Mouse (Mus musculus) midbrain, postnatal 0 days (tissue): ENCODE data around the gene Klhl29. TPM values are rescaled to one million over a fixed set of nuclear protein-coding genes. Genes with fewer than 3 reads are reported as not detected.

Source experiments
- ATAC-seq: fragments of 200-750 bp; cut with Nextera tagmentation; 2 replicates; pipeline ENCODE4 v1.8.0; 2017; ENCODE audit warnings: moderate number of reproducible peaks, mild to moderate bottlenecking, moderate TSS enrichment, moderate library complexity; ENCODE audit not compliant: low FRiP score
- DNase-seq: peaks from one replicate; pipeline ENCODE4 v3.0.0-alpha.2; 2015; ENCODE audit warnings: low spot score
- H3K27ac ChIP-seq: fragments of 300-500 bp; sonication (generic); 2 replicates; pipeline ENCODE4 v1.5.1; 2014; ENCODE audit warnings: low read depth, mild to moderate bottlenecking, low read length, mixed read lengths
- H3K27me3 ChIP-seq: fragments of 300-500 bp; sonication (generic); 2 replicates; pipeline ENCODE4 v1.6.1; 2014; ENCODE audit warnings: low read length, control low read depth, mixed read lengths; ENCODE audit not compliant: insufficient read depth
- H3K36me3 ChIP-seq: fragments of 300-500 bp; sonication (generic); 2 replicates; pipeline ENCODE4 v1.6.1; 2014; ENCODE audit warnings: low read length, control low read depth, mixed read lengths; ENCODE audit not compliant: insufficient read depth
- H3K4me1 ChIP-seq: fragments of 300-500 bp; sonication (generic); 2 replicates; pipeline ENCODE4 v1.6.1; 2014; ENCODE audit warnings: mild to moderate bottlenecking, control low read depth, antibody characterized with exemption, low read length, mixed read lengths; ENCODE audit not compliant: insufficient read depth
- H3K4me2 ChIP-seq: fragments of 300-500 bp; sonication (generic); 2 replicates; pipeline ENCODE4 v1.6.1; 2014; ENCODE audit warnings: low read depth, mild to moderate bottlenecking, low read length, mixed read lengths; ENCODE audit not compliant: poor library complexity, severe bottlenecking
- H3K4me3 ChIP-seq: fragments of 300-500 bp; sonication (generic); 2 replicates; pipeline ENCODE4 v1.5.1; 2014; ENCODE audit warnings: low read depth, mild to moderate bottlenecking, low read length, moderate library complexity
- H3K9ac ChIP-seq: fragments of 300-500 bp; sonication (generic); replicated peaks from 2 replicates; pipeline ENCODE4 v1.6.1; 2014; ENCODE audit warnings: mild to moderate bottlenecking, low read length, moderate library complexity, mixed read lengths; ENCODE audit not compliant: poor library complexity, severe bottlenecking
- H3K9me3 ChIP-seq: fragments of 300-500 bp; sonication (generic); 2 replicates; pipeline ENCODE4 v1.6.1; 2016; ENCODE audit warnings: low read length, control low read depth
- CTCF ChIP-seq: IDR thresholded peaks from 2 replicates; pipeline ENCODE4 v1.5.1; 2016; ENCODE audit warnings: antibody characterized with exemption, mild to moderate bottlenecking
- WGBS: fragments of 180-500 bp; shearing (Covaris S2); extraction: QIAGEN DNeasy Blood & Tissue Kit; methylation state at CpG from one replicate; pipeline ENCODE4 v1.1.7; 2014; 5-methylcytosine and 5-hydroxymethylcytosine counted together
- polyA plus RNA-seq: library from polyadenylated mRNA; unstranded; fragments of >200 nt; fragmentation: Nextera tagmentation; extraction: Ambion mirVana; gene quantifications from 2 replicates; pipeline ENCODE4 v1.2.1, GENCODE M21; 2015
- total RNA-seq: library from RNA; depleted of rRNA; stranded (reverse); fragments of >200 nt; gene quantifications from 2 replicates; pipeline ENCODE4 v1.2.3, GENCODE M21; 2014

The Klhl29 gene
- total and polyA plus RNA-seq, 2 experiments from 2014 or later = 2.7 to 11.9 TPM

DNA sequence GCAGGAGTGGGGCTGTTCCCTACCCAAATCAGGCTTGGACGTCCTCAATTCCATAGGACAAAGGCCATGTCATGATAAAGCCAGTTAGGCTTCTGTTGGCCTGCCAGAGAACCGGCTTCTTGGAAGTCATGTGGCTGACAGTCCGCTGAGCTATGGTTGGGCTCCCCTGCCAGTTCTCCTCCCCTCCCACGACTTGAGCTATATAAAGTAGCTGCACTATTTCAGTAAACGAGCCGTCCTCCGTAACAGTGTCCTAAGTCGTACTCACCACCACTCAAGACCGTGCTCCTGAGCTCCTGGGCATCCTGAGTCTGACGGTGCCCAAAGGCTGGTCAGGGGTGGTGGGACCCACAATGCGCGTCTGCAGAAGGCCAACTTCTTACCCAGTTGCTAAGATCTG is 302.3 kb downstream of the Klhl29 start:
- no peak for DNase-seq
- H3K9me3 ChIP-seq = no peaks in the 10 kb centered on the region

GRCm38 (mm10) chr12:5070131-5070530 is 305.4 kb downstream of the Klhl29 start:
- DNase-seq (no peak), ATAC-seq (no peak)
- Histone ChIP-seq H3K4me2 (no peak overlapping the region), H3K4me1 (no peaks in the 10 kb centered on the region), H3K9ac (no peak overlapping the region), H3K4me3 (no peak overlapping the region), H3K27ac (no peak overlapping the region), H3K36me3 (no peaks in the 10 kb centered on the region), H3K9me3 (no peaks in the 10 kb centered on the region), H3K27me3 (no peaks in the 10 kb centered on the region)
- no peak for TF ChIP-seq CTCF
- WGBS = 63% methylated on average over 3 of the region's 3 CpGs

More for the DNA sequence above, 302.3 kb downstream of the Klhl29 start:
- Histone ChIP-seq H3K27me3 (no peaks in the 10 kb centered on the region), H3K4me2 (no peak overlapping the region), H3K4me1 (no peaks in the 10 kb centered on the region), H3K36me3 (no peaks in the 10 kb centered on the region), H3K9ac (no peak overlapping the region), H3K27ac (no peak overlapping the region), H3K4me3 (no peak overlapping the region)
- no peak for ATAC-seq
- 90% methylated on average over 12 of the region's 12 CpGs for WGBS
- TF ChIP-seq CTCF = no peak

- H3K4me3 ChIP-seq = no peak overlapping the region
- no peaks in the 10 kb centered on the region for H3K9me3 ChIP-seq
- no peak for DNase-seq
- TF ChIP-seq CTCF = no peak
- no peak overlapping the region for H3K27ac ChIP-seq
- no peaks in the 10 kb centered on the region for H3K36me3 ChIP-seq
- H3K9ac ChIP-seq = no peak overlapping the region
- ATAC-seq = no peak
- H3K4me2 ChIP-seq = no peak overlapping the region
- 39% methylated on average over 3 of the region's 3 CpGs for WGBS
- no peaks in the 10 kb centered on the region for H3K4me1 ChIP-seq
- H3K27me3 ChIP-seq = no peaks in the 10 kb centered on the region
Observed at GRCm38 (mm10) chr12:5067590-5067989, 307.9 kb downstream of the Klhl29 start.

GRCm38 (mm10) chr12:5048104-5048503 is 327.4 kb downstream of the Klhl29 start:
- peaks cover 17% of the 10 kb centered on the region for H3K9me3 ChIP-seq
- H3K27ac ChIP-seq = no peak overlapping the region
- H3K4me1 ChIP-seq = no peaks in the 10 kb centered on the region
- no peak overlapping the region for H3K4me3 ChIP-seq
- H3K36me3 ChIP-seq = 0 out of 2 replicates have a peak, but pooled peaks cover 3% of the 10 kb centered on the region
- ATAC-seq (no peak), DNase-seq (no peak)
- 92% methylated on average over 4 of the region's 4 CpGs for WGBS
- 0 out of 2 replicates have a peak, but pooled peaks have one; percentile 6 for TF ChIP-seq CTCF
- no peak overlapping the region for H3K9ac ChIP-seq
- H3K4me2 ChIP-seq = no peak overlapping the region
- no peaks in the 10 kb centered on the region for H3K27me3 ChIP-seq

DNA sequence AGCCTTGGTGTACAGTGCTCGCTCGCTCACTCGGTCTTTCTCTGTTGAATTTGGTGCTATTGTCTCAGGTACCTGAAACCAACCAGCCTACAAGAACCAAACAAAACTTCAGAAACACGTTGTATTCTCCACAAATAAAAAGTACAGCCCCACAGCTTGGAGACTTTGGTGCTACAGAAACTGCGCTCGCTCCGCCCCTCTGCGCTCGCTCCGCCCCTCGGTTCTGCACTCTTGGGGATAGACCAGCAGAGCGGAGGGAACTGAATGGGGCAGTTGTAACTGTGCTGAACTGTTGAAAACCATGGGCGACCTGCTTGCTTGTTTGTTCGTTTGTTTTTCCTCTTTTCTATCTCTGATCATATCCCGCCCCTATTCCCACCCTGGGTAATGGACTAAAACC is 331.3 kb downstream of the Klhl29 start:
- Histone ChIP-seq H3K4me3 (no peak overlapping the region), H3K27me3 (no peaks in the 10 kb centered on the region), H3K9me3 (no peaks in the 10 kb centered on the region), H3K4me2 (no peak overlapping the region), H3K36me3 (peaks cover 3% of the 10 kb centered on the region; the same call in 1 of the 2 replicates), H3K4me1 (no peaks in the 10 kb centered on the region), H3K9ac (no peak overlapping the region), H3K27ac (no peak overlapping the region)
- 91% methylated on average over 15 of the region's 15 CpGs for WGBS
- DNase-seq (no peak), ATAC-seq (no peak)
- TF ChIP-seq CTCF = no peak

GRCm38 (mm10) chr12:5038008-5038407 is 337.5 kb downstream of the Klhl29 start:
- WGBS = 95% methylated on average over 2 of the region's 2 CpGs
- no peaks in the 10 kb centered on the region for H3K27me3 ChIP-seq
- H3K9ac ChIP-seq = no peak overlapping the region
- H3K27ac ChIP-seq = no peak overlapping the region
- H3K4me3 ChIP-seq = no peak overlapping the region
- no peaks in the 10 kb centered on the region for H3K4me1 ChIP-seq
- DNase-seq (no peak), ATAC-seq (no peak)
- H3K9me3 ChIP-seq = no peaks in the 10 kb centered on the region
- no peak for TF ChIP-seq CTCF
- no peak overlapping the region for H3K4me2 ChIP-seq
- peaks cover 14% of the 10 kb centered on the region for H3K36me3 ChIP-seq
